Mouse (Mus musculus) urinary bladder, adult 18-20 months (tissue): ENCODE measurements at regions not wholly inside any gene's neighbourhood (a gene's known extent, or its start where the extent isn't known, plus 50 kb on each side); places are given as distances from the start of the nearest gene placed in this dataset.

Source experiments
- DNase-seq, 2 experiments: peaks; one replicate each; pipeline ENCODE4 v3.0.0; 2022; ENCODE audit warnings: low spot score in 2 of 2, mixed read lengths in 2 of 2

DNA sequence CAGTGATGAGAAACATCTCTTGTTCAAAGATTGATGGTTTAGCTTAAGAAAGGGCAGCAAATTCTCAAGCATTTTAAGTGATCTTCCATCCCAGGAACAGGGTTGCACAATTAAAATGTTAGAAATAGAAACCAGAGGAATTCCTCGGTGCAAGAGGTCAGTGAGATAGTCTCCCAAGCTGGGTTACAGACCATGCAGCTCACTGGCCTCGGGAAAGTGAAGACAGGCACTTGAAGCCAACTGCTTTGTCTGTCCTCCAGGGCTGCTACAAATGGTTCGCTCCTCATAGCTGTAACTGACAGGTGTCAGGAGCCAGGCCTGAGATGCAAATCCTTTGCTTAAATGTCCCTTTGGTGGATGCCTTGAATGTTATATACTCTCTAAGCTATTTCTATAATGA is 306.2 kb upstream of the Jag1 start:
- DNase-seq = no peak

DNA sequence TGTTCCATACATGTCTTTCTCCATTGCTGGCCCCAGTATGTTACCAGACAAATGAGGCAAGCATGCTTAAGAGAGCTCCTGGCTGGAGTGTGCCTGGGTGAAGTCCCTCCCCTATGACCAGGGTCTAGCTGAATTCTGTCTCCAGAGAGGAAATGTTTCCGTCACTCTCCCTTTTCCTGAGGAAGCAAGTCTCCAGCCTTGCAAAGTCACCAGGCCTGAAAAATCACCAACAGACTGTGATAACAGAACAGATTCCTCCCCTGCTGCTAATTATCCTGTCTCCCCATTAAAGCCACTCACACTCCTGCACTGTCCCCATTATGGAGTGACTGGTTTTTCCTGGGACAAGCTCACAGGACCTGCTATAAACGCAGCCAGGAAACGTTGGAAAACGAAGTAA is 303.2 kb upstream of the Jag1 start:
- no peak for DNase-seq

DNA sequence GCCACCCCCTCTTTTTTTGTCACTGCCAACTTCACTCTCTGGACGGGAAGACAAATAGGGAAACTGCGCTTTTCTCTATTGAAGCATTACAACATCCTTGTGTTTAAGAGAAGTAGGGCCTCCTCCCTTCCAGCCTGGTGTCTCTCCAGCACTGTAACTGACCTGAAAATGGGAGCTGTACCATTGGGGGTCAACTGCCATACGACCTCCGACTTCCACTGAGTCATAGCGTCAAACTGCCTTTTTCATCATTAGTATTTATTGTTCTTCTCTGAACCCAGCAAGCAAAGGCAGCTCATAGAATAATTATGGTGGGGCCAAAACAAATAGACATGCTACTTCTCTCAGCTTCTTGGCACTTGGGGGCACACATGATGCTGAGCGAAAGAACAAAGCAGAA is 301.2 kb upstream of the Jag1 start:
- DNase-seq = no peak

- DNase-seq = peak in 1 of 2 experiments; percentile 22
Measured at GRCm38 (mm10) chr2:137413432-137413831, 297.0 kb upstream of the Jag1 start.

DNA sequence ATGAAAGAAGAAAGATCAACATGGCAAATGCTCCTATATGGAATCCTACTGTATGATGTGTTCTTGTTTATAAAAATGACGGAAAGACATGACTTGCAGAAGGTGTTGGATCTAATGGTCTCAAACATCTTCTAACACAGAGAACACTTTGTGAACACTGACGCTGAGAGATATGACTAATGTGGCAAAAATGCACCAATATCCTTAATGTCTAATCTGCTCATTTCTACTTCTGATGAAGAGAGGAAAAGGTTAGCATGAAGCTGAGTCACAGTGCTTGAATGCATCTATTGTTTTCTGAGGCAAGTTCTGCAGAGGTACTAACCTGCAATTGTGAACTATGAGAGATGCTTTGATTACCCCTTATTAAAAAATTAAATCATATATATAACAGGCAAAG is 293.2 kb upstream of the Jag1 start:
- DNase-seq = no peak

- DNase-seq = no peak
Measured at GRCm38 (mm10) chr2:137408294-137408693, 291.9 kb upstream of the Jag1 start.

DNA sequence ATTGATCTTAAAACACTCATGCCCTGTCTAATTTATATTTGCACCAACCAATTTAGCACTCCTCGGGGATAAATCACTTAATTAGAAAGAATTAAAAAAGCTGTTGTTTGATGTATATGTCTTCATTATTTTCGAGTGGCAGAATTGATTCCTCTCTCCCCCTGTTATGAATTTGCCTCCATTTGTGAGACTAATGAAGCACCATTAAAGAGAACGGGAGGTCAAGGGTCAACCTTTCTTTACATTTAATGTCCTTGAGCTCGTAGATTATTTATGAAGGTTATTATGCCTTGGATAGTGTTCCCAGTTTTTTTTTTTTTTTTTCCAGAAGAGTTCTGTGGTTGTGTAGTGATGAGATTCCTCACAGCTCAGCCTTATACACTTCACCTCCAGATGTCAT is 277.0 kb upstream of the Jag1 start:
- DNase-seq = no peak

- DNase-seq = no peak
Measured at GRCm38 (mm10) chr2:137379816-137380215, 263.4 kb upstream of the Jag1 start.

DNA sequence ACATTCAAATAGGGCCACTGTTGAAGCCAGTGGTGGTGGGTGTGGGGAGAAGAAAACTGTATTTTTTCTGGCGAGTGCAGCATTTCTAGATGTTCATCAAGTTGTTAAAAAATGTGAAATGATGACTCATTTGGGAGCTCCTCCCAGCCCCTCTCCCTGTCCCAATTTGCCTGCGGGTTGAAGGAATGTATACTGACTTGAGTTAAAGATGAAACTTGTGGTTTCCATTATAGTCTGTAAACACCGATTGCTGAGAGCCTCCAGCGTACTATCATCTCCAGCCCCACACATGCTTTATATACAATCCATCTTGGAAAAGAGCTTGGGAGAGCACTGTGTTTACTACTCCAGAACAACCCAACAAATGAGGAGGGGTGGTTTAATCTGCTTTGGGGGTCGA is 258.9 kb upstream of the Jag1 start:
- no peak for DNase-seq

DNA sequence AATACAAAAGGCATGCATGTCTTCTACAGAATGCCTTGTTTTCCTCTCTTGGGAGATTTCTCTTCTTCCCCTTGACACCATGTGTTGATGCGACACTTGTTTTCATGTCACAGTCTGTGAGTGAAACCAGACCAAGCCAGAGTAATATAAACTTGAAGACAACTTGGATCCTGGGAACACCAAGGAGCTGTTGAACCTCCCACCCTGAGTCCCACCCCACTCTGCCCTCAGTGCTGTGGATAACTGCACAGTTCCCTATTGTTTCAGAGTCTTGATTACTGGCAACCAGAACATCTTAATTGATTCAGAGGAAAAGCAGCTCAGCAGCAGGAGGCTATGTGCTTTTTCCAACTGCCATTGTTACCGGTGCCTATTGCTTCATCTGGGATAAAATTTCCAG is 254.6 kb upstream of the Jag1 start:
- DNase-seq = no peak

DNA sequence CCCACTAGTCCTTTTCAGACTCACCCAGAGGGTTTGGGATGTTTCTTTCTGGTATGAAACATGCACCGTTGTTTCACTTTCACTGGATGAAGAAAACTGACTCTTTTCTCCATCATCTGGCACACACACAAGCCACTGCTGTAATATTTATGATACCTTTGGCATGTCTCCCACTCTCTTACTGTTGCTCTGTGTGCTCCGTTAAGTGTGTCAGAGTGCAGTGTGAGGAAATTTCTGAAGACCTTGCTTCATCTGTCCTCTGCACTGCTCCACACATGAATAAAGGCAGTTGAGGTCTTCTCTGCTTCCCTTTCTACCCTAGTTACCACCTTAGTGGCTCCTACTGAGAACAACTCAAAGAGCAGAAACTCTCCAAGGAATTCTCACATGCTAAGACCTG is 246.6 kb upstream of the Jag1 start:
- no peak for DNase-seq

DNA sequence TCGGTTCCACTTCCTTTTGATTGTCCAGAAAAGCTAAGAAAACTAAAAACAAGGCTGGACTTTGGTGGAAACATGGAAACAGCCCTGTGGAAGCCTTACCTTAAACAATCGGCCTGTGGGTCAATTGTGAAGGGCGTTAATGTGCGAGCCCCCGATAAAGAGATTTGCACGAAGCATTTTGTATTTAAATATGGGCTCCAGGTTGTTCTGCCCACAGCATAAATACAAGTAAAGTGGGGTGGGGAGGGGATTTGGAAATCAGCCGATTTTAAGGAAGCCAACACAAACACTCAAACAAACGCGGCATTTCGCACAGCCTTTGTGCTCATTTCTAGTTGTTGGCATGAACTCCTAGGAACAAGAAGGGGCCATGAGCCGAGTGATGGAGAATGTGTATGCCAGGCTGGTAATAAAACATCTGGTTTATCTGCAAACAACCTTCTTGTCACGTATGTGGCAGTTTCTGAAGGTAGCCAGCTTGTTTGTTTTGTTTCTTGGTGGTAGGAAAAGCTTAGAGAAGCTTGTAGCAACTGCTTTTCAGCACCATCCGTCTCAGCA is 240.8 kb upstream of the Jag1 start:
- no peak for DNase-seq

DNA sequence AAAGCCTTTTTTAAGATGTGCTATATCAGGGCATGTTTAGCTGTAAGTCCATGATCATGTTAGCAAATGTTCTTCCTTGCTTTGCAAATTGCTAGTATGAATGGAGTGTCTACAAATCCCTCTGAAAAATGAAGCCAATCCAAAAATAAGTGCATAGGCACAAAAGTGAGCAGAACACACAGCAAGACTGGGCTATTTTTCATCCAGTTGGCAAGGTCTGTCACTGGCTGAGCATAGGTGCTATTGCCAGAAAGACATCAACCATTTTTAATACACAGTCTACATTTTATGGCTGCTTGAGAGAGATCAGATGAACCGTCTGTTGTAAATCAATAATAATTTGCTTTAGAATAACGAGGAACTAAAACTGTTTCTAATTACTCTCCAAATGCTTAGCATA is 227.3 kb upstream of the Jag1 start:
- no peak for DNase-seq

DNA sequence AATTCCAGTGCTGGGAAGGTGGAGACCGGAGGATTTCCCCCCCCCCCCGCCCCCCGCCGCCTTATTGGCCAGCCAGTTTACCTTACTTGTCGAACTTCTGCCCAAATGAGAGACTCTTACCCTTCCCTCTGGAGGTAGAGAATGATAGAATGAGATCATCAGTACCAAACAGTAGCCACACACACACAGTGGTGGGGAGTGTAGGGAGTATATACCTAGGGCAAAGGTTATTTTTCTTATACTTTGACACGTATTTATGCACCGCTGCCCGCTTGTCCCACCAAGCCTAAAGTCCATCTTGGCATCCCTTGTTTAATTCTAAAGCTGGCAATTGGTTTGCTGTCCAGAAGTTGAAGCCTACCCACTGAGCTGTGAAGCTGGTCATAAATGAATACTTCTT is 213.6 kb upstream of the Jag1 start:
- no peak for DNase-seq

GRCm38 (mm10) chr2:137323445-137323844 is 207.0 kb upstream of the Jag1 start:
- DNase-seq = no peak

DNA sequence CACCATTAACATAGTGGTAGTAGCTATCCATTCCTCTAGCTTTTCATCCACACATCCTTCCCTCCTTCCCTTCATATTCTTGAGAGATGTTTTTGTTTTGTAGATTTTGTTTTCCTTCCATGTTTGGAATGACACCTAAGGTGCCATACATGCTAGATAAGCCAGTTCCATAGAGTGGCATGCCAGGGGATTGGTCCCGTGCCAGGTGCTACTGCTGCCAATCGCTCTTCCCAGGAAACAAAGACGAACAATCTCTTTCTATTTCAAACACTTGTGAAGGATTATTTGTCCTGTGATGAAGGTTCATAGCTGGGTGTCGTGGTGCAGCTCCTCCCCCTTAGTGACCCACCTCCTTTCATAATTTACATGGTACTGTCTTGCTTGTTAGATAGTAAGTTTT is 194.1 kb upstream of the Jag1 start:
- DNase-seq = no peak

DNA sequence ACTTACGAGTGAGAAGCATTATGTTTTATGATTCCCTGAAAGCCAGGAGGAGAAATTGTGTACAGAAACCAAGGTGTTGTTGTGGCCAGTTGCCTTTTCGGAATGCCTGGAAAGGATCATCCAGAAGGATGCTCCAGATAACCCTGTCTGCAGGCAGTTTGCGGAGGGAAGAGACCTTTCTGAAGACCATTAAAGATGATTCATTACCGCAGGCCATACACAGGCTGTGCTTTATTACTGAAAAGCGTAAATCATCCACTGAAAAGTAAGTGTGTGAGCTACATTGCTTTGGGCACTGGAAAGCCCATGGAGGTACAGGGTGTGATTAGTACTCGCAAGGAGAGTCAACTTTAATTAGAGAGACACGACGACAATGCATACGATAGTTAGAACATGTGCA is 191.7 kb upstream of the Jag1 start:
- no peak for DNase-seq

DNA sequence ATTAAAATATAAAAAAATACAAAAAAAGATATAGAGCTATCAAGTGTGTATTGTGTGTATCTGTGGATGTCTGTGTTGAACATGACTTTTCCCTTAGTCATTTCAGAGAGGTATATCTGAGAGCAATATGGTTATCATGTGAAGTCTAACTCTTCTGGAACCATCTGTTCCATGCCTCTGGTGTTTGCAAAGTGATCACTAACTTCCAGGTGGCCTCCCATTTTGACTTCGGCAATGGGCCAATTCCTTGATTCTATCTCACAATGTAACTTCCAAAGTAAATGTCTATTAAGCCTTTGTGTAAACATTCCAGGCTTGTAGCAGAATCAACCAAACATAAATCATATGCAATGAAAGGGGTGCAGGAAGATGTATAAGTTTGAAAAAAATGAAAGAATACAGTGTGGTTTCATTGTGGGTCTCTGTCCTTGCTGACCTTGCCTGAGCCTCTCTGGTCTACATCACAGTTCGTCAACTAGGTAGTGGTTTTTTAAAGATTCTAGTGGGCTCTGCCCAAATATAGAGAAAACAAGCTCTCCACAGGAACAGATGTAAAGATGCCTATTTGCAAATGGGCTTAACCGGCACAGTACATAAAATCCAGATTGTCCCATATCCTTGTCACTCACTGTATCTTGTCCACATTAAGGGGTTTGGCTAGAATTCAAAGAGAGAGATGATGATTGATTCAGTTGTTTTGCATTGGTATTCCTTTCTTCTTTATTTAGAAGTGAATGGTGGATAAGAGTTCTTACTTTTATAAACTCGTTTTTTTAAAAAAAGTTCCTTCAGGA is 185.2 kb upstream of the Jag1 start:
- no peak for DNase-seq

GRCm38 (mm10) chr2:137289231-137289630 is 172.8 kb upstream of the Jag1 start:
- DNase-seq = no peak

DNA sequence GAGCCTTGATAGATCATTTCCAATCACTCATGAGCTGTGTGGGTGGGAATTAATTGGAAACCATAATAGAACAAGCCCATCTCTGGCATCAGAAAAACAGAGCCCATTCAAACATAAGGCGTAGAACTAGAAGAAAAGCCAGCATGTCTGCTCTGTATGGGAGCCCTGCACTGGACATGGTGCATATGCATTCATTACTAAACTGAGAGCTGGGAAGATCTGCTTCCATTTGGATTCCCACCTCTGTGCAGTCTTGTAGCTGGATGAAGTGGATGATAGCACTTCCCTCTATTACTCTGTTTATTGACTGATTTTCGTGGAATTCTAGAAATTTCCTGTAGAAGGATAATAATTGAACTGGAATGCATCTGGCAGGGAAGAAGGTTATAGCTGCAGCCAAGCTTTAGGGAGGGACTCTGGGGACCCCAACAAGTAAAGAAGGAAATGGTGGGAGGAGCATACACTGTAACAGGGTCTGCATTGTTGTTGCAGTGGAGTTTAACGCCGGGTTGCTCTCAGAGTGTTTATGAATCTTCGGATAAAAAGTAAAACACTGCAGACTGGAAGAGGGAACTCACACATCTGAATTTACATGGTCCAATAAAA is 155.2 kb upstream of the Jag1 start:
- no peak for DNase-seq

DNA sequence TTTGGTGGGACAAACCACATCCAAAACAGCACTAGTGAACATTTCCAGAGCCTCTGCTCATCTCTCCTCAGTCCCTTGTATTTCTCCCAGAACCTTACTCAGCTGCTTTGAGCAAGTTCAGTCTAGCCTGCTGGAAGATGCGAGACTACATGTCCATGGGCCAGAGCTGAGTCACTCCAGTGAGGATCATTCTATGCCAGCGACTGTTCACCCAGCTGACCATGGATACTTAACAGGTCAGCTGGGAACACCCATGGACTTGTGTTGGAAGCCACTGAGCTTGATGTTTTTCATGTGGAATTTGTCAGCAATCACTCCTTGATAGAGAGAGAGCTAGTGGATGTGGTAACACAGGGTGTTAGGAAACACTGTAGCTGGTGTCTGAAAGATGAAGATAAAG is 146.5 kb upstream of the Jag1 start:
- DNase-seq = peak in 1 of 2 experiments; percentile 5

- no peak for DNase-seq
Measured at GRCm38 (mm10) chr2:137257847-137258515, 141.5 kb upstream of the Jag1 start.

DNA sequence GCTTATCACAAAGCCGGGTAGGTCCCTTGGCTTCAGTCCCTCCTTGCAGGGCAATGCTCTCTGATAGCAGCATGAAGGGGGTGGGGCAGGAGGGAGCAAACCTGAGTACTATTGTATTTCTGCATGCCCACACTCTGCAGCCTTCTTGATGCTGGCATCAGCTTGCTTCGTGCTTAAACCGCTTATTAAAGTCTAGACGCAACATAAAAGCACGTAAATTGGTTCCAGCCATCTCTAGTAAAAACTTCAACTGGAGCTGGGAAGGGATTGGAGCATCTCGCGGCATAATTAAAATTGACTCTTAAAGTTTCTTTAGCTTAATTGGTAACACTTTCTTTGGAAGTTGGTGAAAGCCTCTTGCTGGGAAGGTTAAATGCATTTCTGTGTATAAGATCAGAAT is 131.5 kb upstream of the Jag1 start:
- no peak for DNase-seq
